Mouse (Mus musculus): ENCODE data around the gene Trip6.

Gene Trip6

DNA sequence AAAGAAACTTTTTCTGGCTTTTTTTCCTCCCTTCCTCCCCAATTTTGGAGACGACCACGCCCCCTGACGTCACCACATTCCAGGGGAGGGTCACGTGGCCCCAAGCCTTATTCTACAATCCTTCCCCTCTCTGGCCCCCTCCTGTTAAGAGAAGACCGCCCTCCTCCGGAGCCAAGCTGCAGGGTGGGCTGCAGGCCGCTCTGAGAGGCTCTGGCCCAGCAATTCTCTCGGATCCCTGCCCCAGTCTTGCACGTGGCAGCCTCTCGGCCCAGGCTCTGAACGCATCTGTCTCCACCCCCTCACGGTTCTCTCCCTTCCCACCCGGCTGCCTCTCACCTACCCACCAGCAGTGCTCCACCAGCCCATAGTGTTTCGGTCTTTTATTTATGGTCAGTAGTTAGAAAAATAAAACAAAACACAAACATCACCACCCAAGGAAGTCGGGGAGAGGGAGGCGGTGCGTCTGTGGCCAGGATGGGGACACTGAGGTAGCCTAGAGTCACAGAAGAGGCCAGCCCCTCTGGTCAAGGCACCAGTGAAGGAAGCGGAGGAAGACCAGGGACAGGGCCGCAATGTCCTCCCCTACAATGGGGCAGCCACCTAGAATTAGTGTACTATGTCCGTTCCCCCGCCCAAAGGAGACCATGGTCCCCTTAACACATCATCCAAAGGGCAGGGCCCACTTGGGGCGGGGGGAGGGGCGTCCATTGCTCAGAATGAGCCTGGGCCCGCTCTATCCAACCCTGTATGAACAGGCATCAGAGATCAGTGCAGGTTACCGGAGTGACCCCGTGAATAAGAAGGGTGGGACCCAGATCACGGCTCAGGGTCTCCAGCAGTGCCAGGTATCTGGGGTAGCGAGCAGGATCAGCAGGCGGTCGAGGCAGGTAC lies at the start of gene Trip6:
TSS of gene Trip6 (minus strand) at position 212 of the 891 bp plus-strand sequence.
- DNase-seq (ENCODE audit: low spot score) = peak; percentile 93

DNA sequence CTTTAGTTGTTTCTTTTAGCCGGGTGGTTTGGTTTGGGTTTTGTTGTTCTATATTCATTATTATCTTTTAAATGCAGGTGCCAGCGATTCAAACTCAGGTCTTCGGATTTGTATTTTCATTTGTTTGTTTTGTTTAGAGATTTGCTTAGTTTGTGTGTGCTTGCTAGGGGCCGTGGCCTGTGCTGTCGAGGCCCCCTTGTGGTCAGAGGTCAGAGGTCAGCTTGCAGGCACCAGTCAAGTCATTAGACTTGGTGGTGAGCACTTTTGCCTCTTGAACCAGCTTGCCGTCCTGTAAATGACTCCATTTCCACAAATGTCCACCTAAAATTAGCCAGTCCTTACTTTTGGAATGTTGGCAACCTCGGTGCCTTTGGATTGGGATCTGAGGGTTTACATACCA lies 44.2 kb upstream of the Trip6 start:
- DNase-seq (ENCODE audit: low spot score) = no peak

DNA sequence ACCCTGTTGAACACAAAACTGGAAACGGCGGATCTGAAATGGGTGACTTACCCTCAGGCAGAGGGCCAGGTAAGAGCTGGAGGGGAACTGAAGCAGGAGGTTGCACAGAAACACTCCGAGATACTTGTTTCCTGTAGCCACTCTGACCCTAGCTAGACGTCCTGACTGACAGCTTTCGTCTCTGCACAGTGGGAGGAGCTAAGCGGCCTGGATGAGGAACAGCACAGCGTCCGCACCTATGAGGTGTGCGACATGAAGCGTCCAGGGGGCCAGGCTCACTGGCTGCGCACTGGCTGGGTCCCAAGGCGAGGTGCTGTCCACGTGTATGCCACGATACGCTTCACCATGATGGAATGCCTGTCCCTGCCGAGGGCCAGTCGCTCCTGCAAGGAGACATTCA lies 39.9 kb upstream of the Trip6 start:
- no peak for DNase-seq (ENCODE audit: low spot score)

DNA sequence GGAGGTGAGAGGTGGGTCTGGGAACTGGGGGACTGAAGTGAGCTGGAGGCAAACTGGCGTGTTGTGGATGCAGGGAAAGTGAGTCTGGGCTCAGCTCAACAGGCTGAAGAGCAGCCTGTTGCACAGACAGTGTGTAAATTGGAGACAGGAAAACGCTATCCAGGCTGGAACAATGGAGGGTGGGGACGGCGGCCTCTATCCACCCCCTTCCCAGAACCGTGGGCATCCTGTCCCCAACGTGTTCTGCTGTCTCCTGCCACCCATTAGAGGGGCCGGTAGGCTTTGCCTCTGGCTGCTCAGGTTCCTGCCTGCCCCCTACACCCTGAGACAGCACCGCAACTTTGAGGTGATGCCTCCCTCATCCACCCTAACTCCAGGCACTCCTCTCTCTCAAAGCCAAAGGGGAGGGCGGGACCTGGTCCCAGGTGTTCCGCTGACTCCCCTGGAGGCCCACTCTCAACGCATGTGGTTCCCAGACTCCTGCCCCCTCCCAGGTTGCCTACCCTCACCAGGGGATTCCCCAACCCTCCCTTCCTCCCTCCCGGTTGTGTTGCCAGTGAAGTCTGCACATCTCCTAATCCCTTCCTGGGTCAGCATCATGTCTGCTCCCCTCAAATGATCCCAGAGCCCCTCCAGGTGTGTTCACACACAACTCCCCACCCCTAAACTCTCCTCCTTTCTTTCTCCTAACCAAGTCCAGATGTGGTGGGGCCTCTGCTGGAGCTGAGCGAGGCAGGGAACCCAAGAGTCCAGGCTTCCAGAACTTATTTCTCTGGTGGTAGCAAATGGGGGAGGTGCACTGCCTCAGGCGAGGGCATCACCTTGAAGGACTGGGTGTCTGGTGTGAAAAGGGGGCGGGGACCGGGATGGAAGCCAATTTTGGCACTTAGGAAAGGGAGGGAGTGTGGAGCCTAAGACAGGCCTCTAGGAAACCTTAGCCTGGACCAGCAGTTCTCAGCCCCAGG lies 38.1 kb upstream of the Trip6 start:
- DNase-seq (ENCODE audit: low spot score) = no peak

DNA sequence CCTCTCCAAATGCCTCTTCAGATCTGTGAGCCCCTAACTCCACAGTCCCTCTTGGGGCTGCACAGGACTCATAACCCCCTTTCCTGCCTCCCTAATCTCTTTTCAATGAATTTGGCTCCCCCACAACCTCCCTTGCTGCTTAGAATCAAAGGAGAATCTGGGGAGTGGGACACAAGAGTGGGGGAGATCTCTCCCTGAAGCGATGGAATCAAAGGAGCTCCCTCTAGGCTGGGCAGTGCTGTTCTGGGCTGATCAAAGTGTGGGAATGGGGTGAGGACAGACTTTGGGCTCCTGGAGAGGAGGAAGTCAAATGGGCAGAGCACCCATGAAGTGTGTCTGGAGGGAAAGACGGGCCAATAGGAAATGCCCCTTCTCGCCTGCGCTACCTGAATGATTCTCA lies 37.2 kb upstream of the Trip6 start:
- no peak for DNase-seq (ENCODE audit: low spot score)

DNA sequence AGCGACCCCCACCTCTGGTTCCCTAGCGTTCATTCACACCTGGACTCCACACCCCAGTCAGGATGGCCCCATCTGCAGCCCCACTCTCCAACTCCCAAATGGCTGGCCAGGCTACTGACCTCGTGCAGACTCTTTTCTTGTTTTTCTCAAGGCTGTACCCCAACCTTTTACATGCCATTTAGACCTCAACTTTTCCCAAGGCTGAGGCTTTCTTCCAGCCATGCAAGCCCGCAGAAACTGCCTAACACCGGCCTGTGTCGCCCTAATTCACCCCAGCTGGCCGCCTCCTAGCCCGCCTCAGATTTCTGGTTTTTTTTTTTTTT lies 36.8 kb upstream of the Trip6 start:
- DNase-seq (ENCODE audit: low spot score) = no peak

DNA sequence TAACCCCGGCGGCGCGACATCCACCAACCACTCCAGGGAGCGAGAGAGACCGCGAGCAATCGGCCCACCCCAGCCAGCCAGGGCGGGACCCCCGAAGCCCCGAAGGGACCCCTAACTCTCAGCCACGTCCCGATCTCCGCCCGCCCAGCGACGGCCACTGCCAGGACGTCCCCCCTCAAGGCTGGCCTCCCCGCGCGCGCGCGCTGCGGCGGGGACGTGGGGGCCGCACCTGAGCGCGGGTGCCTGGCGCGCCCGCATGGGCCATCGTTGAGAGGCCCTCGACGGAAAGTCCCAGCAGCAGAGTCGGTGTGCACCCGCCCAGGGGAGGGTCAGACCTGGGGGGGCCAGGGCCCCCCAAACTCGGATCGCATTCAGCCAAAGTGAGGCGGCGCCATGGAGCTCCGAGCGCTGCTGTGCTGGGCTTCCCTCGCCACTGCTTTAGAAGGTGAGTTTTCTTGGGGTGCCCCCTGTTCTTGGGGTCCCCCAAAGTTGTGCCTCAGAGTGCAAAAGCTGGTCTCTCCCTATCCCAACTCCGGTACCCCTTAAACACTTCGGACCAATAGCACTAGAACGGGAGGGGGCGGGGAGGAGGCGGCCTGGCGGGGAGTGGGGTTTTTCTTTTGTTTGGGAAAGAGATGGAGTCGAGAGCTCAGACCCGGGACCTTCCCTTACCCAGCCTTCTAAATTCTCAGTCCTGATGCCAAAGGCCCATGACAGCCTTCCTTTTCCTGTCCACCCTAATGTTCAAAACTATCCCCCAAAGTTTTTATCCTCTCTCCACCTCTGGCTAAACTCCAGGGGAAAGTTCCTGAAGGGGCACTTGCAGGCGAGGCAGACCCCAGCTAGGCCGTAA lies 36.2 kb upstream of the Trip6 start:
- no peak for DNase-seq (ENCODE audit: low spot score)

DNA sequence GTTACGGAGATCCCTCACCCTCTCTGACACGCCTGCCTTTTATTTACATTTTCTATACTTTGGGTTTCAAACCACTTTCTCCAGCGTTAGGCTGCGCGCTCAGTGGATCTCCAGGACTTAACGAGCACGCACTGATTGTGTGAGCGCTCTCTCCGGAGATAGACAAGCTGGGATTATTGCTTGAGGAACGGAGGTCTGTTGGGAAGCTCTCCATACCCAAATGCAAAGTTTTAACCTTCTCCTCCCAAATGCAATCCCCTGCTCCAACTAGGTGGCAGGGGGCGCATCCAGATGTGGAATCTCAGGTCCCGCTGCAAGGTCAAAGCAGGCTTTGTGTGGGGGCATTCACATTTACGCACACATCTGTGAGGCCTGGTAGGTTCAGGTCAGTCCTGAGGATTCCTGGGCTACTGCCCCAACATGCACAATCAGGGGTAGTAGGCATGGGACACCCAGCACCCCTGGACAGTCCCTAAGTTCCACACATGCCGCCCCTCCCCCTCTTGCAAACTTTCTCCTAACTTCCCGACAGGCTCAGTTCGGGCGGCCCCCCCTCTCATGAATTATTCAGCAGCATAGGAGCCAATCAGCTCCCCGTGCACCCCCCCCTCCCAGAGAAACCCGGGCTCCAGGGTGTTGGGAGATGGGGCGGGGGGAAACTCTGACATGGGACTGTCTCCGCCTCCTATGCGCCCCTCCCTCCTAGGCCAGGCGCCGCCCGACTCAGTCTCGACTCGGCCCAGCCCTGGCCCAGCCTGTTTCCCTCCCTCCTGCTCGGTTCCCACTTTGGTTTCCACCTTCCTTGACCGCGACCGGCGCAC lies 35.4 kb upstream of the Trip6 start, which contains the start of gene Ephb4:
TSS of gene Ephb4 (plus strand) at position 726 of the 821 bp plus-strand sequence.
- peak; percentile 95 for DNase-seq (ENCODE audit: low spot score)

DNA sequence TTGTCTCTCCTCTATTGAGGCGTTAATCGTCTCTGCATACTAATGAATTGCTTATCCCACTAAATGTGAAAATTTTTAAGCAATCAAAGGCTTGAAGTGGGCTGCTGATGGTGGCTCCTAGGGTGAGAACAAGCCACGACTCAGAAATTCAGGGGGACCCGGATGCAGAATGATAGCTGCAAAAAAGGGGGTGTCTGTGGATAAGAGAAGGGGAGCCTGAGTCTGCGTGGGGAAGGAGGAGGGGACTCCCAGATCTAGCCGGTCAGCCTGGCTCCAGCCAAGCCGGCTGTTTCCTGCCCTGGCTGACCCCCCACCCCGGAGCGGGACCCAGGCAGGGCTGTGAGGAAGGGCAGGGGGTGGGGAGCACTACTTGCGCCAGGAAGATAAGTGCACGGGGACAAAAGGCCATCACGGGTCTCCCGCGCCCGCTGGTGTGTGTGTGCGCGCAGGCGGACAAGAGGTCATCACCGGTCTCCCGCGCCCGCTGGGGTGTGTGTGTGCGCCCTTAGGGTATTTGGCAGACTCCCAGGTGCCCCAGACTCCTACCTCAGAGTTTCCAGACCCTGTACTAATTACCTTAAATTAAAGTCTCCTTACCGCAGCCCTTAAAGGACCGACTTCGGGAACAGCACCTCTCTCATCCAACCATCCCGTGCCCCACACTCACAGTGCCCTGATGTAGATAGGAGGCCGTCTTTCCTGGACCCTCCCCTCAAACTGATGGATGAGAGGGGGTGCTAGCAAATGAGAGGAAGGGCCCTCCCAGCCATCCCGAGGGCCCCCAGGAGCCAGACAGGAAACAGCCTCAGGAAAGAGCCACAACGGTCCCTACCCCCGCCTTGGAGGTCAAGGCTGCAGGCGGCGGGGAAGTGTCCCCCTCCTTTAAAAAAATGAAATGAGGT lies 34.5 kb upstream of the Trip6 start:
- DNase-seq (ENCODE audit: low spot score) = peak; percentile 29

DNA sequence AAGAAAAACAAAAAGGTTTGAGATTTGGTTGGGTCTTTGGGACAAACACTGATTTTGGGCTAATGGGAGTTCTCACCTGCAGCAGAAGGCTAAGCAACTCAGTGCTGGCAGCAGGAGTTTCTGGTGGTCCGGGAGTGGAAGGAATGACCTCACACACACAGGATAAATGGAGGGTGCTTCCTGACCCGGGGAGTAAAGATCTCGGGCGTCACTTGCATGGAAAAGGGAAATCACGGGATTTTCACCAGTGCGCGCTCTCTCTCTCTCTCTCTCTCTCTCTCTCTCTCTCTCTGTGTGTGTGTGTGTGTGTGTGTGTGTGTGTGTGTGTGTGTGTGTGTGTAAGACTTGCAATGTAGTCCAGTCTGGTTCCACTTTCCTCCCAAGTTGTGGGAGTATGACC lies 33.7 kb upstream of the Trip6 start:
- no peak for DNase-seq (ENCODE audit: low spot score)

DNA sequence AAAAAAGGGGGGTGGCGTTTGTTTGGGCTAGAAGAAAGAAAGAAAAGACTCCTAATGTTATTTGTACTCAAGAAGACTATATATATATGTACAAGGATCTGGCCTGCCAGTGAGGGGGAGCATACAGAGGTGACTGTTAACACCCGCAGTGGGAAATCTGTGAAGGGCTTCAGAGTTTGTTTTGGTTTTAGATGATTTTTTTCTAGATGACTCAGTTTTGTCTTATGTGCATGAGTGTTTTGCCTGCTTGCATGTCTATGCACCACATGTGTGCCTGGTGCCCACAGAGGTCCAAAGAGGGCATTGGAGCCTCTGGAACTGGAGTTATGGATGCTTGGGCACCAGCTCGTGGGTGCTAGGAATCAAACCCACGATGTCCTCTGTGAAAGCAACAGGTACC lies 32.8 kb upstream of the Trip6 start:
- DNase-seq (ENCODE audit: low spot score) = no peak

DNA sequence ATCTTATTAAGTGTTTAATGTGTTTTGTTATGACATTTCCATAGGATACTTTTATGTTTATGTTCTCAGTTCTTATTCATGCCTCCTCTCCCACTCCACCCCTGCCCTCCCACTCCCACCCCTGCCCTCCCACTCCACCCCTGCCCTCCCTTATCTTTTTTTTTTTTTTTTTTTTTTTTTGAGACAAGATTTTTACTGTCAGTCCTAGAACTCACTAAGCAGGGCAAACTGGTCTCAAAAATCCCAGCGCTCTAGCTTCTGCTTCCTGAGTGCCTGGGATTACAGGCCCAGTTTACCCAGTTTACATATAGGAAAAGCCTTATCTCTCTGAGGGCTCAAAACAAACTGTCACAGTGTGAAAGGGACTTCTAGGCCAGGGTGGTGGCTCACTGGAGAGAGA lies 32.2 kb upstream of the Trip6 start:
- no peak for DNase-seq (ENCODE audit: low spot score)

DNA sequence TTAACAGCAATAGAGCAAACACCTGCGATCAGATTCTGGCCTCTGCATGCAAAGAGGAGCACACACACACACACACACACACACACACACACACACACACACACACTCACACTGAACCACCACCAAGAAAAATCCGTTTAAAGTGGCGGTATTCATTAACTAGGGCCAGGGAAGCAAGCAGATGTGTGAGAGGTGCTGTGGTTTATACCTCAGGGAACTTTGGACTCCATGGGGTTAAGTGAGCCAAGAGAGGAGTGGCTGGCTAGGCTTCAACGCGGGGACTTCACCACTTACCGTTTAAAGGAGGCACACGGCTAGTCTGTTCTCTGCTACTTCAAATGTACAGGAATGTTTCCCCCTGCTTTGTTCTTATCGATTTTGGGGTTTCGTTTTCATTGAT lies 31.6 kb upstream of the Trip6 start:
- no peak for DNase-seq (ENCODE audit: low spot score)

DNA sequence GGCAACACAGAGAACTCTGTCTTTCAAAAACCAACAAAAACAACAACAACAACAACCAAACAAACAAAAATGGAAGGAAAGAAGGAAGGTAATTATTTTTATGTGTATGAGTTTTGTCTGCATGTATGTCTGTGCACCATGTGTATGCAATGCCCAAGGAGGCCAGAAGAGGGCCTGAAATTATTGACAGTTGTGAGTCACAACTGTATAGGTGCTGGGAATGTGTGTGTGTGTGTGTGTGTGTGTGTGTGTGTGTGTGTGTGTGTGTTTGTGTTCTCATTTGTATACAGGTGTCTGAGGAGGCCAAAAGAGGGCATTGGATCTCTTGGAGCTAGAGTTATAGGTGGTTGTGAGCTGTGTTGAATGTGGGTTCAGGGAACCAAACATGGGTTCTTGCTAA lies 29.7 kb upstream of the Trip6 start:
- no peak for DNase-seq (ENCODE audit: low spot score)

DNA sequence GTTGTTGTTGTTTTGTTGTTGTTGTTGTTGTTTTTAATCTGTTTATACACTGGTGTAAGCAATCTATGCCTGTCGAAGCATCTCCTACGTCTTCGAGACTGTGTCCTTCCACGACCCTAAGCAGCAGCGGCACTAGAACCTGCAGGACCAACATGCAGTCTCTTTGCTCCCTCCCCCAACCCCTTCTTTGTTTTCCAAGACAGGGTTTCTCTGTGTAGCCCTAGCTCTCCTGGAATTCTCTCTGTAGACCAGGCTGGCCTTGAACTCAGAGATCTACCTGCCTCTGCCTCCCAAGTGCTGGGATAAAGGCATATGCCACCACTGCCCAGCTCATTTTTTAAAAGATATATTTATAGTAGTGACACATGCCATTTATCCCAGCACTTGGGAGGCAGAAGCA lies 29.2 kb upstream of the Trip6 start:
- no peak for DNase-seq (ENCODE audit: low spot score)

DNA sequence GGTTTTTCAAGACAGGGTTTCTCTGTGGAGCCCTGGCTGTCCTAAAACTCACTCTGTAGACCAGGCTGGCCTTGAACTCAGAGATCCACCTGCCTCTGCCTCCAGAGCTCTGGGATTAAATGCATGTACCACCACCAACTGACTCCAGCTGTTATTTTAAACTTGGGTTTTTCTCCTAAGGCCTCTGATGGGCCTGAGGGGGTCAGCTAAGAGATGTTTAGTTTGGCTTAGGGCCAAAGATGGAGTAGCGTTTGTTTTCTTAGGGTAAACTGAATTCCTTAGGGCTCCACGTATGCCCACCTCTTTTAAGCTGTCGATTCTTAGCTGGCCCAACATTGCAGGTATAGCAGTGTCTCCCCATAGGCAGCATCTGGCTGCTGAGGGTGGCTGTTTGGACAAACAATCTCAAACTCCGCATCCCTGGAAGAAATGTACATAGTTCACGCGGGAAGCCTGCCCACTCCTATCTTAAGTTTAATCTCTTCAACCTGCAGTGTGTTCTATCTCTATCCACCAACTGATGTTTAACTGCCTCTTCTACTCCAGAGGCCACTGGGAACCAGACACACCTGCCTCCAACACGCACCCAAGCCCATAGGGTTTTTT lies 28.3 kb upstream of the Trip6 start:
- no peak for DNase-seq (ENCODE audit: low spot score)

DNA sequence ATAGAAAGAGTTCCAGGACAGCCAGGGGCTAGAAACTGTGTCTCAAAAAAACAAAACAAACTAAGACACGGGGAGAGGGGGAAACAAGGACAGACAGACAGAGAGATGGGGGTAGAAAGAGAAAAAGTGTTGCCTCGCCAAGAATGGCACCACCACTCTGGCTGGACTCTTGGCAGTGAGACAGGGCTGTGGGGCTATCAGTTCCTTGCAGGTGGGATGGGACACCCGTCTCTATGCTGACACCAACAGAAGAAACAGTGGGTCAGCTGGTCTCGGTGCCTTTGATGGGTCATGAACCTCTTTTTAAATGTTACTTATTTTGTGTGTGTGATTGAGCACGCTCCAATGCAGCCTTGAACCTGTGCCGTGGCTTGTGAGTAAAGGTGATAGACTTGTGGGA lies 26.0 kb upstream of the Trip6 start:
- no peak for DNase-seq (ENCODE audit: low spot score)

DNA sequence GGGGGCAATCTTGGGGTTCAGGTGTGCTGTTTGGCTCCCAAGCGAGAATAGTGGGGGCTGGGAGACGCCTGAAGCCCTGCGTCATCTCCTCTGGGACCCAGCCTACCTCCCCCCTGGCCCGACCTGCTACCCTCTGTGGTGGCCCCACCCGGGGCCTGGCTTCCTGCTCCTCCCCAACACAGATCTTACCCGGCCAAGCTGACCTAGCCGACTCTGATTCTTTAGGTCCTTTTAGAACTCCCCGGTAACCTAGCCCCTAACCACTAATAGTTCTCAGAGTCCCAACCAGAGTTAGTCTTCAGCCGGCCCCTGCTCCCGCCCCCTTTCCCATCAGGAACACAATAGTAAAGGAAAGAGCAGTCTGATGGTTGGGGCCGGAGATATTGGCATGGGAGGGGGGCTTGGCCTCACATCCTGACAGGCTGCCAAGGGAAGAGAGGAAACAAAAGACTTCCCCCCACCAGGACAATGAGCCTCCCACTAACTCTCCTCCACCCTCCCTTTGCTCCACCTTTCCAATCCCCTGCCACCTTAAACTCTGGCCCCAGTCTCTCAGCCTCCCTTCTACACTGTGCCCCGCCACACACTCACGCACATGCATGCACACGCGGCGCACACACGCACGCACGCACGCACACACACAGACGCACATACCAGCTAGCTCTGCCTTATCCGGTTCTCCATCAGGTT lies 25.2 kb upstream of the Trip6 start:
- DNase-seq (ENCODE audit: low spot score) = peak; percentile 35

DNA sequence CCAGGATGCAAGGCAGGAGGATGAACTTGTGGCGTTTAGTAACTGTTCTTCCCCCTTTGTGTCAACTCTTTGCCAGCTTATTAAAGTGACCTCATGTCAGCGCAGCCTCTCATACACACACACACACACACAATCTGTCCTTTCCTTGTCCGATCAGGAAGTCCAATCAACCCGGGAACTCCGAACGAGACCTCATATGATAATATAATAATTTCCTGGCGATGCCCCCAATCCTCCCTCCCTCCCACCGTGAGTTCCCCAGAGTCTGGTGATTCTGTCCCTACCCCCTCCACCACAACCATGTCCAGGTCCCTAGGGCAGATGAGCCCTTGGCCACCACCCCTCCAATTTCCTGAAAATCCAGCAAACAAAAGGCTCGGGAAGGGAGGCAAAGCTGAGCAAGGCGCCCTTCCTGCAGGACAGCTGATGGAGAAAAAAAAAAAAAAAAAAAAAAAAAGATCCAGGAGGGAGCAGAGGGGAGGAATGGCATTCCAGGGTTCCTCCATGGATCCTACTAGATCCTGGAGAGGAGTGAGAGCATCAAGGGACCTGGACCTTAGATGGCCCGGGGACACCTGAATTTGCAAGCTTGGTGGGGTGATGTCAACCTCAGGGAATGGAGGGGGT lies 24.6 kb upstream of the Trip6 start:
- DNase-seq (ENCODE audit: low spot score) = peak; percentile 31

Measured in urinary bladder, postnatal 14 days (tissue).